Mouse (Mus musculus) midbrain, embryonic 16.5 days (tissue): Measurements from ENCODE around the gene 4930432K21Rik. TPM values are rescaled to one million over a fixed set of nuclear protein-coding genes. Genes with fewer than 3 reads are reported as not detected.

Experiments
- ATAC-seq: fragments of 200-750 bp; cut with Nextera tagmentation; 2 replicates; pipeline ENCODE4 v1.8.0; 2017; ENCODE audit warnings: moderate TSS enrichment
- H3K27ac ChIP-seq: fragments of 300-500 bp; sonication (generic); 2 replicates; pipeline ENCODE4 v1.5.1; 2014; ENCODE audit warnings: mild to moderate bottlenecking, low read length, mixed read lengths
- H3K27me3 ChIP-seq: fragments of 300-500 bp; sonication (generic); 2 replicates; pipeline ENCODE4 v1.6.1; 2014; ENCODE audit warnings: low read depth, low read length, mixed read lengths; ENCODE audit not compliant: control insufficient read depth, insufficient read depth
- H3K36me3 ChIP-seq: fragments of 300-500 bp; sonication (generic); 2 replicates; pipeline ENCODE4 v1.6.1; 2014; ENCODE audit warnings: mild to moderate bottlenecking, low read length, moderate library complexity, mixed read lengths; ENCODE audit not compliant: control insufficient read depth, insufficient read depth
- H3K4me1 ChIP-seq: fragments of 300-500 bp; sonication (generic); 2 replicates; pipeline ENCODE4 v1.6.1; 2014; ENCODE audit warnings: mild to moderate bottlenecking, low read length, mixed read lengths; ENCODE audit not compliant: control insufficient read depth, insufficient read depth
- H3K4me2 ChIP-seq: fragments of 300-500 bp; sonication (generic); 2 replicates; pipeline ENCODE4 v1.6.1; 2014; ENCODE audit warnings: mild to moderate bottlenecking, low read length, mixed read lengths
- H3K4me3 ChIP-seq: fragments of 300-500 bp; sonication (generic); 2 replicates; pipeline ENCODE4 v1.5.1; 2014; ENCODE audit warnings: low read depth, mild to moderate bottlenecking, low read length, moderate library complexity, mixed read lengths
- H3K9ac ChIP-seq: fragments of 300-500 bp; sonication (generic); 2 replicates; pipeline ENCODE4 v1.6.1; 2014; ENCODE audit warnings: low read depth, low read length, mixed read lengths
- H3K9me3 ChIP-seq: fragments of 300-500 bp; sonication (generic); replicated peaks from 2 replicates; pipeline ENCODE4 v1.6.1; 2014; ENCODE audit warnings: mild to moderate bottlenecking, low read length, mixed read lengths; ENCODE audit not compliant: control insufficient read depth, poor library complexity, severe bottlenecking
- WGBS: fragments of 180-500 bp; shearing (Covaris S2); extraction: QIAGEN DNeasy Blood & Tissue Kit; methylation state at CpG from one replicate; pipeline ENCODE4 v1.1.7; 2014; 5-methylcytosine and 5-hydroxymethylcytosine counted together
- polyA plus RNA-seq: library from polyadenylated mRNA; unstranded; fragments of >200 nt; fragmentation: Nextera tagmentation; extraction: Ambion mirVana; gene quantifications from 2 replicates; pipeline ENCODE4 v1.2.1, GENCODE M21; 2015

Gene 4930432K21Rik
- polyA plus RNA-seq, 1 experiment from 2014 or later, result 2.5 TPM

- Histone ChIP-seq H3K9ac (no peak overlapping the region), H3K4me2 (no peak overlapping the region), H3K27ac (no peak overlapping the region), H3K36me3 (peaks cover 71% of the 10 kb centered on the region), H3K4me3 (no peak overlapping the region), H3K9me3 (no peaks in the 10 kb centered on the region), H3K27me3 (no peaks in the 10 kb centered on the region), H3K4me1 (no peaks in the 10 kb centered on the region)
- WGBS, result 90% methylated on average over 3 of the region's 3 CpGs
- no peak for ATAC-seq
These were observed 10.0 kb upstream of the 4930432K21Rik start for GRCm38 (mm10) chr8:84137848-84138247.

DNA sequence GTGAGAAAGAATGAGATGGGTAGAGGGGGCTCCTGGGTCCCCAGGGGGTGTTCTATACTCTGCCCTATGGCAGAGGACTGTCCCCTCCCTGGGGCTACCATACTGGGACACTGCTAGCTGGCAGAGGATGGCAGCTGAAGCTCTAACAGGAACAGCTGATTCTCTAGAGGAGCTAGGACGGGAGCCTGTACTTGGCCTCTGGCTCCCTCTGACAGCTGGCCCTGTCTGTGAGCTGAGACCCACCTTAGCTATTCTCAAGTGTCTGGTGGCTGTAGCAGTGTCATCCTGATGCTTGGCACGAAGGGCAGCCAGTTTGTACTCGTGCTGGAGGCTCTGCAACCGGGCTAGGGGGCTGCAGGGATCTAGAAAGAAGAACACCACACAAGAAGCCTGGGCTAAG is 7.0 kb upstream of the 4930432K21Rik start:
- no peak overlapping the region for H3K4me3 ChIP-seq
- H3K9ac ChIP-seq, result no peak overlapping the region
- no peak overlapping the region for H3K27ac ChIP-seq
- H3K4me1 ChIP-seq, result peaks cover under 1% of the 10 kb centered on the region
- H3K9me3 ChIP-seq, result no peaks in the 10 kb centered on the region
- 88% methylated on average over 4 of the region's 4 CpGs for WGBS
- peaks cover 63% of the 10 kb centered on the region for H3K36me3 ChIP-seq
- no peak overlapping the region for H3K4me2 ChIP-seq
- no peaks in the 10 kb centered on the region for H3K27me3 ChIP-seq
- no peak for ATAC-seq

DNA sequence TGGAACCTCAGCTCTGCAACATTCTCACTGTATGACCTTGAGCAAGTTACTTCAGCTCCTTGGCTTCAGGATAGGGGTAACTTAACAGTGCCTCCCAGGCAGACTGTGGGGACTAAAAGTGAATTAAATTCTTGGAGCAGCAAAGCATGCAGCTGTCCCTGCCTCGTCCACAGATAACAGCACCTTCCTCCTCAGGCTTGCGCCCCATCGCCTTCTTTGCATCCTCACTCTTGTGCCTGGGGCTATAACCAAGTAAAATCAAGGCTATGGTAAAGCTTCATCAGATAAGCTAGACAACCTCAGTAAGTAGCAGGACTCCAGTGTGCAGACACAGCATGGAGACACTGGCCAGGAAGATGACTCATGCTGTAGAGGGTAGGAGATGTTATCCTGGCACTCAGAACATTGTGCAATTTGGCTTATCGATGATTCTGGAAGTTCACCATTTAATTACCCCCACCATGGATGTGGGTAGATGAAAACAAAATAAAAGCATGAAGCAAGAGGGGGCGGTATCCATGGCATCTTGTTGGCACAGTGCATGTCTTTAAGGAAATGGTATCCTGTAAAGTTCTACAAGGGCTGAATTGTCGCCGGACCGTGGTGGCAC is 3.1 kb upstream of the 4930432K21Rik start:
- no peak overlapping the region for H3K9ac ChIP-seq
- no peaks in the 10 kb centered on the region for H3K9me3 ChIP-seq
- H3K4me3 ChIP-seq, result no peak overlapping the region
- no peak overlapping the region for H3K4me2 ChIP-seq
- H3K27me3 ChIP-seq, result no peaks in the 10 kb centered on the region
- H3K36me3 ChIP-seq, result peaks cover 36% of the 10 kb centered on the region
- 94% methylated on average over 8 of the region's 8 CpGs for WGBS
- peaks cover 19% of the 10 kb centered on the region for H3K4me1 ChIP-seq
- ATAC-seq, result no peak
- H3K27ac ChIP-seq, result no peak overlapping the region

- peak; percentile 77 for ATAC-seq
- Histone ChIP-seq H3K4me3 (peak overlapping the region; percentile 57), H3K4me2 (peak overlapping the region; percentile 81), H3K27ac (no peak overlapping the region; the same call in 1 of the 2 replicates), H3K27me3 (no peaks in the 10 kb centered on the region), H3K36me3 (peaks cover 14% of the 10 kb centered on the region), H3K4me1 (peaks cover 19% of the 10 kb centered on the region), H3K9me3 (no peaks in the 10 kb centered on the region), H3K9ac (peak overlapping the region; percentile 72)
- 6% methylated on average over 14 of the region's 14 CpGs for WGBS
These were observed 480 bp upstream of the 4930432K21Rik start for GRCm38 (mm10) chr8:84147324-84147766.

DNA sequence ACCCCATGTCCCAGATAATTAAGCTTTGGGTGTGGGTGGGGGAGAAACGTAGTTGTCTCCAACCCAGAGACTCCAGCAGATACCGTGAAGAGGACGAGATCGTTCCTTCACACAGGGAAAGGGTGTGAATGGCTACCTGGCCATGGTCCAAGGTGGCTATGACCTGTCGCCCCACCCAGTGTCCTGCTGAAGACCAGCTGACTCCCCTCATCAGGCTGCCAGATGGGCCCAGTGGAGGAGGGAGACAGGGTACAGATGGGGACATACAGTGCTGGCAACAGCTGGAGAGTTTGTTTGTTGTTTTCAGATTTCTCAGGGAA is 666 bp downstream of the 4930432K21Rik start:
- peak overlapping the region; percentile 81 for H3K4me2 ChIP-seq
- H3K27ac ChIP-seq, result no peak overlapping the region
- peak; percentile 9 for ATAC-seq
- H3K36me3 ChIP-seq, result peaks cover 4% of the 10 kb centered on the region
- 95% methylated on average over 5 of the region's 5 CpGs for WGBS
- H3K4me1 ChIP-seq, result peaks cover 19% of the 10 kb centered on the region
- peak overlapping the region; percentile 57 for H3K4me3 ChIP-seq
- no peaks in the 10 kb centered on the region for H3K27me3 ChIP-seq
- H3K9me3 ChIP-seq, result no peaks in the 10 kb centered on the region
- peak overlapping the region; percentile 45; the same call in 1 of the 2 replicates for H3K9ac ChIP-seq

- Histone ChIP-seq H3K4me2 (no peak overlapping the region), H3K27me3 (no peaks in the 10 kb centered on the region), H3K9me3 (no peaks in the 10 kb centered on the region), H3K4me1 (peaks cover 19% of the 10 kb centered on the region), H3K27ac (no peak overlapping the region), H3K36me3 (no peaks in the 10 kb centered on the region), H3K4me3 (no peak overlapping the region), H3K9ac (no peak overlapping the region)
- 88% methylated on average over 3 of the region's 3 CpGs for WGBS
- no peak for ATAC-seq
These were observed 1.4 kb downstream of the 4930432K21Rik start for GRCm38 (mm10) chr8:84149181-84149580.

- Histone ChIP-seq H3K9me3 (no peaks in the 10 kb centered on the region), H3K27ac (no peak overlapping the region), H3K4me3 (no peak overlapping the region), H3K27me3 (no peaks in the 10 kb centered on the region), H3K4me1 (no peaks in the 10 kb centered on the region), H3K4me2 (no peak overlapping the region), H3K36me3 (0 out of 2 replicates have a peak, but pooled peaks cover 2% of the 10 kb centered on the region), H3K9ac (no peak overlapping the region)
- WGBS, result 91% methylated on average over 4 of the region's 4 CpGs
- ATAC-seq, result no peak
These were observed 9.8 kb downstream of the 4930432K21Rik start for GRCm38 (mm10) chr8:84157620-84158019.

- Histone ChIP-seq H3K4me1 (no peaks in the 10 kb centered on the region), H3K9me3 (no peaks in the 10 kb centered on the region), H3K4me3 (no peak overlapping the region), H3K27ac (no peak overlapping the region), H3K36me3 (peaks cover 2% of the 10 kb centered on the region), H3K9ac (no peak overlapping the region; the same call in 1 of the 2 replicates), H3K4me2 (no peak overlapping the region), H3K27me3 (no peaks in the 10 kb centered on the region)
- WGBS, result 89% methylated on average over 2 of the region's 2 CpGs
- ATAC-seq, result no peak
These were observed 19.9 kb downstream of the 4930432K21Rik start for GRCm38 (mm10) chr8:84167696-84168095.

DNA sequence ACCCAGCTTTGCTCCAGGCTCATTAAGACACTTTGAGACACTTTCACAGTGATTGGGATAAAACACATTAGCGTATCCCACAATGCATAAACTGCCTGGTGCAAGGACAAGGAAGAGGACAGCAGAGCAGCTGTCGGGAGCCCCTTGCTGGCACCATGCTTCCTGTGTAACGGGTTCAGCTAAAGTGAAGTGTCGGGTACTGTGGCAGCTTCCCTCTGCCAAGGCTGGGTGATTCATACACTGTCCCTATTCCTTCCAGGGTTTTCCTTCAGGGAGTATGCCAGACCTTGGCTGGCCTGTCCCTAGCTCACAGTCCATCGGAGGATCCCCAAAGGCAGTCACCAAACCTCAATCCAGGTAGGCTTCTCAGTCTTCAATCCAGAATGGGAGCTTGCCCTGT is 22.3 kb downstream of the 4930432K21Rik start:
- Histone ChIP-seq H3K36me3 (peaks cover 10% of the 10 kb centered on the region), H3K9ac (no peak overlapping the region), H3K27me3 (no peaks in the 10 kb centered on the region), H3K4me1 (no peaks in the 10 kb centered on the region), H3K4me3 (no peak overlapping the region), H3K9me3 (no peaks in the 10 kb centered on the region), H3K27ac (no peak overlapping the region), H3K4me2 (no peak overlapping the region)
- no peak for ATAC-seq
- 96% methylated on average over 5 of the region's 5 CpGs for WGBS
